Mouse (Mus musculus): Measurements from ENCODE around the gene Ttc22.

The Ttc22 gene

GRCm38 (mm10) chr4:106622030-106622493 is at the start of gene Ttc22:
Gene Ttc22, plus strand, starts transcription at chr4:106622432.
- DNase-seq (ENCODE audit: extremely low read depth, insufficient read length, low spot score), result no peak

- DNase-seq (ENCODE audit: extremely low read depth, insufficient read length, low spot score), result no peak
These were observed 47.2 kb upstream of the Ttc22 start for GRCm38 (mm10) chr4:106575022-106575421.

GRCm38 (mm10) chr4:106577511-106577910 is 44.7 kb upstream of the Ttc22 start:
- no peak for DNase-seq (ENCODE audit: extremely low read depth, insufficient read length, low spot score)

GRCm38 (mm10) chr4:106581176-106581864 is 40.9 kb upstream of the Ttc22 start:
- DNase-seq (ENCODE audit: extremely low read depth, insufficient read length, low spot score), result no peak

- no peak for DNase-seq (ENCODE audit: extremely low read depth, insufficient read length, low spot score)
These were observed 40.4 kb upstream of the Ttc22 start for GRCm38 (mm10) chr4:106581865-106582204.

- no peak for DNase-seq (ENCODE audit: extremely low read depth, insufficient read length, low spot score)
These were observed 39.6 kb upstream of the Ttc22 start for GRCm38 (mm10) chr4:106582428-106583153.

- DNase-seq (ENCODE audit: extremely low read depth, insufficient read length, low spot score), result no peak
These were observed 37.6 kb upstream of the Ttc22 start for GRCm38 (mm10) chr4:106584665-106585064.

- DNase-seq (ENCODE audit: extremely low read depth, insufficient read length, low spot score), result no peak
These were observed 35.2 kb upstream of the Ttc22 start for GRCm38 (mm10) chr4:106587075-106587474.

GRCm38 (mm10) chr4:106590142-106590541 is 32.1 kb upstream of the Ttc22 start:
- no peak for DNase-seq (ENCODE audit: extremely low read depth, insufficient read length, low spot score)

GRCm38 (mm10) chr4:106590871-106591270 is 31.4 kb upstream of the Ttc22 start:
- DNase-seq (ENCODE audit: extremely low read depth, insufficient read length, low spot score), result no peak

- no peak for DNase-seq (ENCODE audit: extremely low read depth, insufficient read length, low spot score)
These were observed 28.6 kb upstream of the Ttc22 start for GRCm38 (mm10) chr4:106593636-106594035.

- DNase-seq (ENCODE audit: extremely low read depth, insufficient read length, low spot score), result no peak
These were observed 26.0 kb upstream of the Ttc22 start for GRCm38 (mm10) chr4:106596200-106596599.

- no peak for DNase-seq (ENCODE audit: extremely low read depth, insufficient read length, low spot score)
These were observed 25.2 kb upstream of the Ttc22 start for GRCm38 (mm10) chr4:106597055-106597454.

- DNase-seq (ENCODE audit: extremely low read depth, insufficient read length, low spot score), result no peak
These were observed 24.5 kb upstream of the Ttc22 start for GRCm38 (mm10) chr4:106597741-106598140.

- no peak for DNase-seq (ENCODE audit: extremely low read depth, insufficient read length, low spot score)
These were observed 22.8 kb upstream of the Ttc22 start for GRCm38 (mm10) chr4:106599415-106599814.

- DNase-seq (ENCODE audit: extremely low read depth, insufficient read length, low spot score), result no peak
These were observed 21.5 kb upstream of the Ttc22 start for GRCm38 (mm10) chr4:106600770-106601169.

GRCm38 (mm10) chr4:106606639-106607554 is 15.3 kb upstream of the Ttc22 start:
- DNase-seq (ENCODE audit: extremely low read depth, insufficient read length, low spot score), result no peak

GRCm38 (mm10) chr4:106607905-106608304 is 14.3 kb upstream of the Ttc22 start:
- DNase-seq (ENCODE audit: extremely low read depth, insufficient read length, low spot score), result no peak

- DNase-seq (ENCODE audit: extremely low read depth, insufficient read length, low spot score), result no peak
These were observed 9.1 kb upstream of the Ttc22 start for GRCm38 (mm10) chr4:106613105-106613504.

GRCm38 (mm10) chr4:106613560-106613959 is 8.7 kb upstream of the Ttc22 start:
- DNase-seq (ENCODE audit: extremely low read depth, insufficient read length, low spot score), result peak; percentile 42

GRCm38 (mm10) chr4:106614180-106614797 is 7.9 kb upstream of the Ttc22 start:
- DNase-seq (ENCODE audit: extremely low read depth, insufficient read length, low spot score), result peak; percentile 39
